Mouse (Mus musculus) E14TG2a.4 (cell line): ENCODE results near the gene Iqcb1.

Experiments
- H3K27me3 ChIP-seq: 2 replicates; pipeline ENCODE4 v1.6.1; 2014; ENCODE audit warnings: low read length, control low read depth; ENCODE audit not compliant: insufficient read depth
- H3K36me3 ChIP-seq: 2 replicates; pipeline ENCODE4 v1.6.1; 2014; ENCODE audit warnings: low read length, control low read depth; ENCODE audit not compliant: insufficient read depth
- H3K4me1 ChIP-seq: replicated peaks from 2 replicates; pipeline ENCODE4 v1.6.1; 2014; ENCODE audit warnings: low read depth, low read length, control low read depth
- H3K4me3 ChIP-seq: replicated peaks from 2 replicates; pipeline ENCODE4 v1.5.1; 2014; ENCODE audit warnings: mild to moderate bottlenecking, low read length
- H3K9me3 ChIP-seq: 2 replicates; pipeline ENCODE4 v1.6.1; 2014; ENCODE audit warnings: low read length, control low read depth
- CTCF ChIP-seq: conservative IDR thresholded peaks from 2 replicates; pipeline ENCODE4 v1.5.1; 2014; ENCODE audit warnings: low read length
- NANOG ChIP-seq: IDR thresholded peaks from 2 replicates; pipeline ENCODE4 v1.6.1; 2014; ENCODE audit warnings: borderline replicate concordance, low read length, mixed read lengths
- POU5F1 ChIP-seq: IDR thresholded peaks from 2 replicates; pipeline ENCODE4 v1.6.1; 2014; ENCODE audit warnings: low read length, borderline replicate concordance

The Iqcb1 gene

DNA sequence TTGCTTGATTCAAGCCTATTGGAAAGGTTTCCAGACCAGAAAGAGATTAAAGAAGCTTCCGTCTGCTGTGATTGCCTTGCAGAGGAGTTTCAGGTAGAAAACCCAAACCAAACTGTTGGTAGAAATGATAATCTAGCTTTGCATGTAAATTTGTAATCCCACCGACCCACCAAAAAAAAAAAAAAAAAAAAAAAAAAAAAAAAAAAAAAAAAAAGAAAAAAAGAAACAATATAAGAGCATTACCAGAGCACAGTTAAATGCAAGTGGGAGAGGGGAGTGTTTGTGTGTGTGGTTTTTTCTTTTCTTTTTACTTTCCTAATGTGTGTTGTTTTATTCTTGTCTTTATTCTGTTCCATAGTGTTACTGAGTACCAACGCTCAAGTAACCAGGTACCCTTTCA is 23.0 kb downstream of the Iqcb1 start:
- Histone ChIP-seq H3K9me3 (no peaks in the 10 kb centered on the region), H3K27me3 (no peaks in the 10 kb centered on the region)
- TF ChIP-seq POU5F1, result no peak
- no peak for TF ChIP-seq NANOG
- no peak for TF ChIP-seq CTCF

DNA sequence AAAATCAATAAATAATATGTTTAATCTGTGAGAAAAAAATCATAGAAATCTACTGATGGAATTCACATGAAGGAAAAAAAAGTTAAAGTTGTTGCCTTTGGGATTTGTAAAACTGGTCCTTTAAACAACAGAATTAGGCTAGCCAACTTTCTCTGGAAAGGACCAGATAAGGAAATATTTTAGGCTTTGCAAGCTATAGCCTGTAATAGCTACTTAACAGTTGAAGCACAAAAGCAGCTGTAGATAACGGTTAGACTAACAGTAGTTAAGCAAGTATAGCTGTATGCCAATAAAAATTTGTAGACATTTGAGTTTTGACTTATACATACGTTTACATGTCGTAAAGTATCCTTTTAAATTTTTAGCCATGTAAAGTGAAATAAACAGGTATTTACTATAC is 35.4 kb downstream of the Iqcb1 start:
- H3K36me3 ChIP-seq, result peaks cover 19% of the 10 kb centered on the region
- H3K9me3 ChIP-seq, result no peaks in the 10 kb centered on the region
- no peak for TF ChIP-seq POU5F1
- TF ChIP-seq NANOG, result no peak
- no peak for TF ChIP-seq CTCF
- no peaks in the 10 kb centered on the region for H3K4me1 ChIP-seq
- H3K4me3 ChIP-seq, result no peak overlapping the region
- H3K27me3 ChIP-seq, result no peaks in the 10 kb centered on the region

More for the DNA sequence above, 23.0 kb downstream of the Iqcb1 start:
- Histone ChIP-seq H3K4me1 (no peaks in the 10 kb centered on the region), H3K36me3 (peaks cover 5% of the 10 kb centered on the region; the same call in 1 of the 2 replicates), H3K4me3 (no peak overlapping the region)

DNA sequence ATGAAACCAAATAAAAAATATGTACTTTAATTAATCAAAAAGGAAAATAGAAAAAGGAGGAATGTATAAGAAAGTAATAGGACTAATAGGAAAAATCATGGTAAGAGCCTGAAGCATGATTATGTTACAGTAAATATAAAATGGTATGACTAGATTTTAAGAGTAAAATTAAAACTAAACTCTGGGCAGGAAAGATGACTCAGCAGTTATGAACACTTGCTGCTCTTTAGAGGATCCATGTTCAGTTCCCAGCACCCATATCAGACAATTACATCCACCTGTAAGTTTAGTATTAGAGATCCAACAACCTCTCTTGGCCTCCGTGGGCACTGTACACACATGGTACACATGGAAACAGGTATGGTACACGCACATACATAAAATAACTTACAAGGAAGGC is 41.3 kb downstream of the Iqcb1 start:
- TF ChIP-seq CTCF, result no peak
- no peak for TF ChIP-seq NANOG
- TF ChIP-seq POU5F1, result no peak
- Histone ChIP-seq H3K4me1 (peaks cover 10% of the 10 kb centered on the region), H3K4me3 (no peak overlapping the region), H3K9me3 (no peaks in the 10 kb centered on the region), H3K36me3 (peaks cover 24% of the 10 kb centered on the region), H3K27me3 (no peaks in the 10 kb centered on the region)

DNA sequence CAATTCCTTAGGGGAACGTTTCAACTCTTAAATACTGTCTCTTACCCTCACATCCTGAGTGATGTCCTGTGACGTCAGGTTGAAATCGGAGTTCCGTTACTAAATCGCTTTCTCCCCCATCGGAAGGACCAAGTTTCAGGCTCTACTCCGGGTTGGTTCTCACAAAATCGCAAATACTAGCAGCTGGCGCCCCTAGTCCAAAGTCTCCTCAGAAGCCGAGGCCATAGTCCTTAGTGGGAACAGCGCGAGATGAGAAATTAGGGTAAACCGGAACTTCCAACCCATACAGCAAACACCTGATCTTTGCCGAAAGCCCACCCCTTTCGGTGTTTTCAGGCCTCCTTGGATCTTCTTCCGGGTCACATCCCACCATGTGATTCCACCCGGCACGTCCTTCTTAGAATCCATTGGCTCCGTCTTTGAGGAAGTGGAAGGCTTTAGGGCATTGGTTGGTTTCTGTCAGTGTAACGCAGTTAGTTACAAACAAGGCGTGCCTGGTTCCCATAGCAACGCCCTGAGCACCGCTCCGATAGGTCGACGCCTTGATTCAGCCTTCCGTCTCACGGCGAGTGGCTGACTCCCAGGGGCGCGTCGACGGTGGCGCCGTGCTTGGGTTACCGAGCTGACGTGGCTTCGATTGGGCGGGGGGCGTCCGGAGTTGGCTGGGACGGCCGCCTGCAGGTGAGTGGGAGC is 46.5 kb downstream of the Iqcb1 start, which contains the start of the genes Eaf2 and Golgb1:
Gene Eaf2, minus strand, starts transcription at position 421 of the 693 bp plus-strand sequence.
Gene Golgb1, plus strand, starts transcription at position 558 of the 693 bp plus-strand sequence.
- Histone ChIP-seq H3K36me3 (peaks cover 14% of the 10 kb centered on the region), H3K27me3 (no peaks in the 10 kb centered on the region), H3K4me3 (peak within 1 kb of the TSS; percentile 93), H3K4me1 (peaks cover 29% of the 10 kb centered on the region), H3K9me3 (no peaks in the 10 kb centered on the region)
- TF ChIP-seq NANOG, result no peak
- no peak for TF ChIP-seq POU5F1
- no peak for TF ChIP-seq CTCF

DNA sequence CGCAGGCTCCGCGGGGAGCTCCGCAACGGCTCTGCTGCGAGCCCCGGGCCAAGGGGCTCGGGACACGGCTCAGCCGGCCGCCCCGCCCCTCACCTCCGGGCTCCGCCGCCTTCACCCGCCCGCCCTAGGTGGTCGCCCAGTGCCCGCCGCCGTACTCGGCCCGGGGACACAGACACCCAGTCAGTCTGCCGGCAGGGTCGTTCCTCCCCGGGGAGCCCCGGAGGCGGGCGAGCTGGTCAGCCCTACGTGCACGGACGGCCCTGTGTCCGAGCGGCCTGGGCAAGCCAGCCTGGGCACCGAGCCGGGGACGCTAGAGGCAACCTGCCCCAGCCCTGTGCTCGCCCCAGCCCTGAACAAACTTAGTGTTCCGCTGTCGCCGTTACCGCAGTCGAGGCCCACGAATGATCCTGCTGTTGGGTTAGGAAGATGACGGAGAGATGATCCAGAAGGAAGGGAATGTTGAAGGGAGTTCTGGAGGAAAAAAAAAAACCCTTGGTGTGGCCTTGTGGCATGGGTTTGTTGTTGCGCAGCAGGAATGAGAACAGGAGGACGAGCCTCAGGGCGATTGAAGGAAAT is 47.2 kb downstream of the Iqcb1 start:
- H3K27me3 ChIP-seq, result no peaks in the 10 kb centered on the region
- peaks cover 29% of the 10 kb centered on the region for H3K4me1 ChIP-seq
- TF ChIP-seq NANOG (no peak), POU5F1 (no peak), CTCF (no peak)
- H3K36me3 ChIP-seq, result peaks cover 14% of the 10 kb centered on the region
- no peaks in the 10 kb centered on the region for H3K9me3 ChIP-seq
- peak overlapping the region; percentile 93 for H3K4me3 ChIP-seq

DNA sequence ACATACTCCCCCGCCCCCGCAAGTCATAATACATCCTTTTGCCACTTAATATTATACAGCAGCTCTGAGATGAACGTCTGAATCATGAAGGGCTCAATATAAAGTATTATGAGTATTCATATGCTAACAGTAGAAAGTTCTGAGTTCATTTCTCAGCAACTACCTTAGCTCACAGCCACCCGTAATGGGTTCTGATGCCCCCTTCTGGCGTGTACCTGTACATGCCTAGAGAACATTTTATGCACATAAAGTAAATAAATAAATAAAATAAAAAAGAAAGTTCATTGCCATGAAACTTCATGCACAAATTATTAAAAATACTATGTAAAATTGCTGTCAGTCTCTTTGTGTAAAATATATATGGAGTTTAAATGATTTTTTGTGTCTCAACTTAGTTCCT is 49.1 kb downstream of the Iqcb1 start:
- Histone ChIP-seq H3K4me3 (no peak overlapping the region), H3K9me3 (no peaks in the 10 kb centered on the region)
- TF ChIP-seq NANOG (no peak), POU5F1 (no peak), CTCF (peak; percentile 40)

DNA sequence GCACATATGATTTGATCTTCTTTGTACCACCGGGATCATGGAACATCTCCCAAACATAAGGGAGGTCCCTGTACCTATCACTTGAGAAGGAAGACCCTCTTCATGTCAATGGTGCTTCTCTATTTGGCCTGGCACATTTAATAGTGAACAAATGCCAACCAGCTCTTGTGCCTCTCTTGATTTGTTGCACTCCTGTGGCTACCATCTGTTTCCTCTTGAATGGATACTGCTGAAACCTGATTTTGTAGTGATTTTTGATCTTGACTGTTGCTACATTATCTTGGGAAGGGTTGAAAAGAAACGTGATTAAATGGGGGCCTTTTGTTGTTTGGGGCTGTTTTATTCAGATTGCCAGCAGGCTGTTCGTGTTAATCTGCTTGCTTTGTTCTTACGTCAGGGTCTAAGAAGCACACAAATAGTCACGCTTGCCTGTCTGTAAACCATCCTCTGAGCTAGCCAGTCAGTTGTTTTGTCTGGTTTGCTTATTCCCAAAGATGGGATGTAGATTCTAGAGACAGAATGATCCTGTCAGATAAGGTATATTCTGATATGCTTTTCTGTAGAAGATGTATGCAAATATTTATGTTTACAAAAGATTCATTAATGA is 54.7 kb downstream of the Iqcb1 start:
- H3K36me3 ChIP-seq, result peaks cover 11% of the 10 kb centered on the region
- H3K9me3 ChIP-seq, result no peaks in the 10 kb centered on the region
- H3K4me1 ChIP-seq, result peaks cover 14% of the 10 kb centered on the region
- H3K4me3 ChIP-seq, result no peak overlapping the region
- H3K27me3 ChIP-seq, result no peaks in the 10 kb centered on the region
- TF ChIP-seq NANOG, result no peak
- TF ChIP-seq POU5F1, result no peak
- no peak for TF ChIP-seq CTCF

More for the DNA sequence above, 49.1 kb downstream of the Iqcb1 start:
- H3K27me3 ChIP-seq, result no peaks in the 10 kb centered on the region
- peaks cover 1% of the 10 kb centered on the region for H3K36me3 ChIP-seq
- peaks cover 29% of the 10 kb centered on the region for H3K4me1 ChIP-seq

DNA sequence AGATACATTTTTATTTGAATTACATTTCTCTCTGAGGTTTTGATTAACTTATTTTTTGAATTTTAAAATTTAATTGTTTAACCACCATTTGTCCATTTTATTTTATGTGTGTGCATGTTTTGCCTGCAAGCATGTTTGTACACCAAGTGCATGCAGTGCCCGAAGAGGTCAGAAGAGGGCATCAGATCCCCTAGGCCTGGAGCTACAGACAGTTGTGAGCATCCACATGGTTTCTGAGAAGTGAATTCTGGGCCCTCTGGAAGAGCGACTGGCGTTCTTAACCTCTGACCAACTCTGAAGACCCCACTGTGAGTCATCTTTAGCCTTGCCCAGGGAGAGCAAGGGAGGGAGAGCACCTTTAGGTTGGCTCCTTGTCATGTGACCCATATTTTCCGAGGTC is 56.7 kb downstream of the Iqcb1 start:
- H3K4me3 ChIP-seq, result no peak overlapping the region
- H3K9me3 ChIP-seq, result no peaks in the 10 kb centered on the region
- H3K4me1 ChIP-seq, result peaks cover 10% of the 10 kb centered on the region
- TF ChIP-seq POU5F1 (no peak), NANOG (no peak), CTCF (peak; percentile 83)
- no peaks in the 10 kb centered on the region for H3K27me3 ChIP-seq
- peaks cover 27% of the 10 kb centered on the region for H3K36me3 ChIP-seq

DNA sequence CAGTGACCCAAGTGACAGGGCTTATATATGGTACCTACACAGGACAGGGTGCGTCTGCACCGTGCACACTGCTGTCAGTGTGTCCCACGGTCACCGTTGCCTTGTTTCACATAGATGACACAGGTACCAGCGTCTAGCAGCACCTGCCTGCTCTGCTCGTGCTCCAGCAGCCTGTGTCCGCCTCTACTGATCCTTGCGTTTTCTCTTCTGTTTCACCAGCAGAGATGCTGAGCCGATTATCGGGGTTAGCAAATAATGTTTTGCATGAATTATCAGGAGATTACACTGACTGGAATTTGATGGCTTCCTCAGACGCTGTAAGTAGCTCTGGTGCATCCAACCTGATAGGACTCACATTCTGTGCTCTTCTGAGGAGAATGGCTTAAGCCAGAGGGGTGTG is 57.7 kb downstream of the Iqcb1 start:
- H3K9me3 ChIP-seq, result no peaks in the 10 kb centered on the region
- no peaks in the 10 kb centered on the region for H3K27me3 ChIP-seq
- TF ChIP-seq POU5F1 (no peak), NANOG (no peak), CTCF (no peak)

More for the DNA sequence above, 57.7 kb downstream of the Iqcb1 start:
- H3K4me1 ChIP-seq, result peaks cover 10% of the 10 kb centered on the region
- H3K4me3 ChIP-seq, result no peak overlapping the region
- peaks cover 35% of the 10 kb centered on the region for H3K36me3 ChIP-seq
